8 mouse cellular contexts compared by ENCODE assay signal in genomic region chr12:75670611-75671010, GRCm38 (mm10). TPM values are rescaled to one million over a fixed set of nuclear protein-coding genes. Genes with fewer than 3 reads are reported as not detected.
A peak's percentile ranks its signal among the peaks of the same experiment; 100 is the strongest.
DNase-seq lines count a peak whose midpoint lies in the region; ATAC-seq lines count a peak whose summit lies in the region.

No protein-coding gene starts in this region.

- peak overlapping the region; percentile 65; the same call in 1 of the 2 replicates for H3K9ac ChIP-seq in kidney, embryonic 14.5 days (ENCODE audit: low read depth, low read length)
- H3K9ac ChIP-seq in hindbrain, embryonic 12.5 days, result peak overlapping the region; percentile 59; the same call in 1 of the 2 replicates
- peak overlapping the region; percentile 55; the same call in 1 of the 2 replicates for H3K9ac ChIP-seq in midbrain, embryonic 13.5 days (replicated peaks)

- H3K9me3 ChIP-seq in kidney, embryonic 14.5 days (ENCODE audit: control insufficient read depth, low read length), result no peaks in the 10 kb centered on the region
- no peaks in the 10 kb centered on the region for H3K9me3 ChIP-seq in hindbrain, embryonic 12.5 days (replicated peaks)
- no peaks in the 10 kb centered on the region for H3K9me3 ChIP-seq in midbrain, embryonic 13.5 days

- no peak for ATAC-seq in kidney, embryonic 14.5 days (ENCODE audit: low FRiP score, low TSS enrichment)
- ATAC-seq in hindbrain, embryonic 12.5 days (ENCODE audit: low FRiP score), result no peak
- ATAC-seq in midbrain, embryonic 13.5 days, result no peak

- WGBS in kidney, embryonic 14.5 days, result 92% methylated on average over 6 of the region's 6 CpGs
- 93% methylated on average over 6 of the region's 6 CpGs for WGBS in hindbrain, embryonic 12.5 days
- 91% methylated on average over 6 of the region's 6 CpGs for WGBS in midbrain, embryonic 13.5 days

- intact Hi-C loops in gastrocnemius, postnatal 14 days (cut with DNase I; ENCODE audit: low total_unique reads), result loop anchor here (10.0 kb wide), 1 partner anchor 94 kb away; no protein-coding TSS in a partner anchor

- no peaks in the 10 kb centered on the region for H3K36me3 ChIP-seq in kidney, embryonic 14.5 days (ENCODE audit: control insufficient read depth, insufficient read depth, low read length)
- no peaks in the 10 kb centered on the region for H3K36me3 ChIP-seq in hindbrain, embryonic 12.5 days
- H3K36me3 ChIP-seq in midbrain, embryonic 13.5 days, result no peaks in the 10 kb centered on the region

- no peak overlapping the region for H3K27ac ChIP-seq in kidney, embryonic 14.5 days (ENCODE audit: low read depth, low read length)
- no peak overlapping the region for H3K27ac ChIP-seq in hindbrain, embryonic 12.5 days
- no peak overlapping the region for H3K27ac ChIP-seq in midbrain, embryonic 13.5 days

- DNase-seq in kidney, adult 9 months, result no peak
- peak; percentile 18 to 29 for DNase-seq in cerebellum, adult 18-20 months
- DNase-seq in gastrocnemius, postnatal 14 days, result no peak
- no peak for DNase-seq in frontal cortex, adult 2 months (ENCODE audit: extremely low spot score in 1 of 2, low spot score in 1 of 2)
- DNase-seq in thymus, postnatal 0 days (ENCODE audit: low spot score), result no peak

- H3K4me1 ChIP-seq in kidney, embryonic 14.5 days (ENCODE audit: control insufficient read depth, insufficient read depth, low read length), result 0 out of 2 replicates have a peak, but pooled peaks cover 6% of the 10 kb centered on the region
- peaks cover 15% of the 10 kb centered on the region for H3K4me1 ChIP-seq in hindbrain, embryonic 12.5 days
- H3K4me1 ChIP-seq in midbrain, embryonic 13.5 days (replicated peaks), result peaks cover 17% of the 10 kb centered on the region

- peak overlapping the region; percentile 74 for H3K4me3 ChIP-seq in kidney, embryonic 14.5 days (ENCODE audit: low read length)
- peak overlapping the region; percentile 51 for H3K4me3 ChIP-seq in hindbrain, embryonic 12.5 days
- H3K4me3 ChIP-seq in midbrain, embryonic 13.5 days (replicated peaks), result peak overlapping the region; percentile 55

- H3K4me2 ChIP-seq in kidney, embryonic 14.5 days (replicated peaks; ENCODE audit: low read depth, low read length), result peak overlapping the region; percentile 86
- peak overlapping the region; percentile 63 for H3K4me2 ChIP-seq in hindbrain, embryonic 12.5 days (replicated peaks)
- H3K4me2 ChIP-seq in midbrain, embryonic 13.5 days (replicated peaks), result peak overlapping the region; percentile 68

- no peaks in the 10 kb centered on the region for H3K27me3 ChIP-seq in kidney, embryonic 14.5 days (ENCODE audit: control insufficient read depth, insufficient read depth, low read length)
- no peaks in the 10 kb centered on the region for H3K27me3 ChIP-seq in hindbrain, embryonic 12.5 days
- no peaks in the 10 kb centered on the region for H3K27me3 ChIP-seq in midbrain, embryonic 13.5 days

RNA-seq across cellular contexts. Expression of gene Wdr89, which starts 1.3 kb away (rescaled TPM):
- polyA plus RNA-seq in kidney, embryonic 14.5 days (2014; fragmentation: Nextera tagmentation; extraction: Ambion mirVana), result 14.7 and 15.7 TPM in 2 replicates
- polyA plus RNA-seq in hindbrain, embryonic 12.5 days (2016; fragmentation: Nextera tagmentation; extraction: Ambion mirVana), result 8.0 and 9.0 TPM in 2 replicates
- polyA plus RNA-seq in midbrain, embryonic 13.5 days (2015; fragmentation: Nextera tagmentation; extraction: Ambion mirVana), result 7.3 and 7.5 TPM in 2 replicates
- 1 to 10 TPM; 2.2 to 2.3 TPM for total RNA-seq in gastrocnemius, postnatal 14 days (2021)
- 5.3 and 6.6 TPM in 2 replicates for polyA plus RNA-seq in frontal cortex, adult 2 months (2012; rRNA removed)
- 16.0 and 17.0 TPM in 2 replicates for polyA plus RNA-seq in thymus, postnatal 0 days (2015; fragmentation: Nextera tagmentation; extraction: Ambion mirVana)

Comparison
In these comparisons a context has a peak if more than half of its experiments do, and no peak if none do; other contexts are left out.
1. DNase-seq: peak in cerebellum, adult 18-20 months (2 of 2); none in kidney, adult 9 months (single experiment), gastrocnemius, postnatal 14 days (single experiment), frontal cortex, adult 2 months (0 of 2) and thymus, postnatal 0 days (single experiment).
2. Peak in every context shown above with its lines, with median percentiles within 50 percentile points of each other: H3K4me2 ChIP-seq, H3K4me3 ChIP-seq and H3K9ac ChIP-seq.